Mouse (Mus musculus) megakaryocyte-erythroid progenitor cell, adult 5-6 weeks (primary cell): ENCODE results near the gene Chkb. TPM values are rescaled to one million over a fixed set of nuclear protein-coding genes. Genes with fewer than 3 reads are reported as not detected.

ENCODE experiments used
- ATAC-seq: replicated peaks from 2 replicates; pipeline ENCODE4 v1.8.0; 2016; ENCODE audit warnings: mild to moderate bottlenecking, inconsistent platforms; ENCODE audit not compliant: severe bottlenecking, poor library complexity, low FRiP score, low TSS enrichment
- total RNA-seq, 2 experiments: library from RNA; stranded (forward) in 1 of 2; stranded (reverse) in 1 of 2; fragments of 200-1000, 215-1000 nt in 1 of 2; fragments of >200 nt in 1 of 2; fragmentation: Nextera tagmentation in 1 of 2; gene quantifications; 2 replicates each; pipeline ENCODE4 v1.2.3; 2014 to 2017

Chkb gene
- total RNA-seq, 2 experiments from 2014 or later: 14.5 to 59.9 TPM

DNA sequence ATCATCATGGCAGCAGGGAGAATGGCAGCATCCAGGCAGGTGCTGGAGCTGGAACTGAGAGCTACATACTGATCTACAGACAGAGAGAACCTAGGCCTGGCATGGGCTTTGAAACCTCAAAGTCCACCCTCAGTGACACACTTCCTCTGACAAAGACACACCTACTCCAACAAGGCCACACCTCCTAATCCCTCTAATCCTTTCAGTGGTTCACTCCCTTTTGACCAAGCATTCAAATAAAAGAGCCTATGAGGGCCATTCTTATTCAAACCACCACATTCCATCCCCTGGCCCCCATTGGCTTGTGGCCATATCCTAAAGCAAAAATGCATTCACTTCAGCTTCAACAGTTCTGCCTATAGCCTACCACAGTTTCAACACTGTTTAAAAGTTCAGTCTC lies 23.0 kb downstream of the Chkb start:
- ATAC-seq: no peak

DNA sequence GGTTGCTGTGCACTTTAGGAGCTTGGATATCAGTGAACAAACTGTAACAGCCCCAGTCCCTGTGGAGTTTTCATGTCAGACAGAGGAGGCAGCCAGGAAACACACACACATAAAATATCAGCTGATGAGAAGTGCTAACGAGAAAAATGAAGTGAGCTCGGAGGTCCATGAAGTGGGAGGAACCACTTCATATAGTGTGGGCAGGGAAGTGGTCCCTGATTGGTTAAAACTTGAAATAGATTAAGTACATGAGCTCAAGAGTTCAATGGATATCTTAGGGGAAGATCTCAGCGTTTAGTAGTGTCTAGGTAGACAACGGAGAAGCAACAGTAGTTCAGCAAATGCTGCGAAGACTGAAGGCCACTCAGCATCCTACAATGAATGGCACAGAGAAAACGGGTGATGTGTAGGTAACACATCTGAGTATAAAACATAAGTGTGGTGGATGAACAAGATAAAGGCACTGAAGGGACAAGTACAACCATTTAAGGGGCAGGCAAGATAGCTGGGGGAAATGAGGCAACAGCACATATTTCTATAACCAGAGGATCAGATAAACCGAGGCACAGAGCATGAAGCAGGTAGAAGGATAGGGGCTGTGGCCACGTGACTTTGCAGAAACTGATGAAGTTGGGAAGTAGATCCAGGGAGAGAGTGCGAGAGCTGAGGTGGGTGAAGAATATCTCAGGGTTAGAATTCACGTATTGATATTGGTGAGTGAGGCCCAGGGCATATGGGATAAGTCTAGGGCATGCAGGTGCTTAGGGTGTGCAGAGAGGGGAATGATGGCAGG lies 24.7 kb downstream of the Chkb start:
- no peak for ATAC-seq

DNA sequence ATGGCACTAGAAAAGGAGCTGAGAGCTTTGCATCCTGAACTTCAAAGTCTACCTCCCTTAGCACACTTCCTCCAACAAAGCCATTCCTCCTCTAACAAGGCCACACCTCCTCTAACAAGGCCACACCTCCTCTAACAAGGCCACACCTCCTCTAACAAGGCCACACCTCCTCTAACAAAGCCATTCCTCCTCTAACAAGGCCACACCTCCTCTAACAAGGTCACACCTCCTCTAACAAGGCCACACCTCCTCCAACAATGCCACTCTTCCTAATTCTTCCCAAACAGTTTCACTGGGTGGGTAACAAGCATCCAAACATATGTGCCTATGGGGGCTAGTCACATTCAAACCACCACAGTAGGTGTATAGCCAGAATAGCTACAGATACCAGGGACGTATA lies 27.2 kb downstream of the Chkb start:
- no peak for ATAC-seq

DNA sequence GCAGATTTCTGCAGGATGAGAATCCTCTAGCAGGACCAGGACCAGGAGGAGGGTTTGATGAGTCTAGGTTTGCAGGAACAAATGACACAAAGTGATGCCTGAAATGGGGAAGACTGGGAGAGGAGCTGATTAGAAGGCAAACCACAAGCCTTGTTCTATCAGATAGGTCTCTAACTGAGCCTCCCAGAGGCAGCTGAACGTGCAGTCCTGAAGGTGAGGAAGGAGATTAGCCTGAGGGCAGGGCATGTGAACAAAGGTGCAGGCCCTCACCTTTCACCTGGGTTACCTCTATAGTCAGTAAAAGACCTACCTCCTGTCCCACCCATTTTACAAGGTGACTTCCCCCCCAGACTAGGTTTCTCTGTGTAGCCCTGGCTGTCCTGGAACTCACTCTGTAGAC lies 30.0 kb downstream of the Chkb start:
- no peak for ATAC-seq

DNA sequence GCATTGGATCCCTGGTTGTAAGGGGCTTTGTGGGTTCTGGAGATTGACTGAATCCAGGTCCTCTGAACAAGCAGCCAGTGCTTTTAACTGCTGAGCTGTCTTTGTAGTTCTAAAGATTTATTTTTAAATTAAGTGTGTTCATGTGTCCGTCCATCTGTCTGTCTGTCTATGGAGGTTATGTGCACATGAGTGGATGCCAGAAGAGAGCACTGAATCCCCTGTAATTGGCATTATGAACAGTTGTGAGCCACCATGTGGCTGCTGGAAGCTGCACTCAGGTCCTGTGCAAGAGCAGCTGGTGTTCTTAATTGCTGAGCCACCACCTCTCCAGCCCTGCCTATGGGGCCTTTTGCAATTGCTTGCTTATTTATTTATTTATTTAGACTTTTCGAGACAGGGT lies 31.6 kb downstream of the Chkb start:
- ATAC-seq: no peak

DNA sequence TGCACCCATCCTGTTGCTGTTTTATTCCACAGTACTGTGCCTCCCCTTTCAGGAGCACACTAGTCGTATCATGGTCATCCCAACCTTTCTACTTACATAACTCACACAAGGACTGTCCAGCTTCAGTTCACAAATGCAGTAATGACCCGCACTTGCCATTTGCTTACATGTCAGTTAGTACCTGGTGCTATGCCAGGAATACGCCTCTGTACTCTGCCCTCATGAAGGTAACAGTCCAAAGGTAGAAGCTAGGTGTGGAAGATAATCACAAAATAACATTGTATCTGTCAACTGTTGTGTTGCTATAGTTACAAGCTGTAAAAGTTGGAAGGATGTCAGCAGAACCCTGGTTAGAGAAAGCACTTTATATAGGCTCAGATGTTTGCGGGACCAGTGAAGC lies 32.8 kb downstream of the Chkb start:
- ATAC-seq: no peak

DNA sequence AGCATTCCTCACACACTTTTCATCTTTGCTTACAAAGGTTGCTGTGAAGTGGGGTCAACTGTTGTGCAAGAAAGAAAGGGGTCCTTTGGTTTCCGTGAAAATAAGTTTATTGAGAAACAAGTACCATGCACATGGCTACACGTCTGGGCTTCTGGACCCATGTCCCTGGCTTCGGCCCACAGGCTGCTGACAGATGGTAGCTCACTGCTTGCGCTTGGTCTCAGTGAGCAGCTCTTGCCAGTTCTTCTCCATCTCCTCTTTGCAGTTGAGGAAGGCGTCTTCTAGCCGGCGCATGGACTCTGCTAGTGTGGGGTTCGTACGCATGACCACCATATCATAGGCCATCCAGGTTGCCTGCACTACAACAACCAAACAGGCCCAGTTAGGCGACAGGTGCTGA lies 39.6 kb downstream of the Chkb start:
- ATAC-seq: no peak

DNA sequence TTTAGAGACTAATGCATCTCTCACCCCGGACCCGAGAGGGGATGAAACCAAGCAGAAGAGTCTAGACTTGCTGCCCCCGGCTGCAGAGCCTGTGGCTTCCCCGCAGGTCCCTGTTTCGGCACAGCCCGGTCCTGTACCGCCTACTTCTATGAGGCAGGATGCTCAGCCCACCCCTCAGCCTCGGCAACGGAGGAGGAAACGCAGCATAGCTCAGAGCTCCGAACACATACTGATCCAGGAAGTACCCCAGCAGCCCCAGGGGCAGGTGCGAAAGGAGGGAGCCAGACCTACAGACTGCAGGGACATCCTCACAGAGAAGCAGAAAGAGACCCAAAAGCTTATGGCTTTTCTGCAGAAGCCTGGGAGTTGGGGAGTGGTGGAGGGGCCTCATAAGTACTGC lies 42.6 kb downstream of the Chkb start:
- no peak for ATAC-seq

DNA sequence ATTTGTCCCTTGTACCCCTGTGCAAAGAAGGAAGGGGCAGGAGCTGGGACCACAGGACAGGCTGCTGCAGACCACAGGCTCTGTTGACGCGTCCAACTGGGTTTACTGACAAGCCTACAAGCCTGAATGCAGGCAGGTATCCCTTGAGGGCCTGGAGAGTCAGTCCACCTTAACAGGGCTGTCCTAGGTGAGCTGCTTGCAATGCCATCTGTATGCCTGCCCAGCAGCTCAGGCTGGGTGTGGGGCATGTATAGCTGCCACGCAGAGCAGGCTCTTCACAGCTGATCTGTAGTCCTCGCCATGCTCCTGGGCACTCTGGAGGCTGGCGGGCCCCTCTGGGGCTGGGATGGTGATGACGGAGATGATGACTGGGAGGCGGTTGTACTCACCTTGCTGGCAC lies 45.1 kb downstream of the Chkb start, which contains the start of gene Klhdc7b:
Gene Klhdc7b, plus strand, starts transcription at position 301 of the 400 bp plus-strand sequence.
- ATAC-seq: no peak

DNA sequence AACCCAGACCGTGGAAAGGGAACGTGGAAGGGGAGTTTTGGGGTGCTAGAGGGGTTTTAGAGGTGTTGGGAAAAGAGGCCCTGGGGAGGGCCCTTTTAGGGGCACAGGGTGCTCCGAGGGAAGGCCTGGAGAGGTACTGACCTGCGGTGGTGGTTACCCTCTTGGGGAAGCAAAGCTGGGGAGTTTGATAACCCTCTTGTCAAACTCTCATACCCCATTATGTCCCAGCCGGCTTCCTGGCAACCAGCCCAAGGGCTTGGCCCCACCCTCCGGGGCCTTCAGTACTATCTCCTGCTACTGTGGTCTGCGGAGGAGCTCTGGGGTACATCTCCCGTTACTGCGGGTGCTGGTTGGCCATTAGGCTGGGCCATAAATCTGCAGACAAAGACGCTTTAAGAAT lies 50.3 kb downstream of the Chkb start:
- peak; percentile 76 for ATAC-seq

DNA sequence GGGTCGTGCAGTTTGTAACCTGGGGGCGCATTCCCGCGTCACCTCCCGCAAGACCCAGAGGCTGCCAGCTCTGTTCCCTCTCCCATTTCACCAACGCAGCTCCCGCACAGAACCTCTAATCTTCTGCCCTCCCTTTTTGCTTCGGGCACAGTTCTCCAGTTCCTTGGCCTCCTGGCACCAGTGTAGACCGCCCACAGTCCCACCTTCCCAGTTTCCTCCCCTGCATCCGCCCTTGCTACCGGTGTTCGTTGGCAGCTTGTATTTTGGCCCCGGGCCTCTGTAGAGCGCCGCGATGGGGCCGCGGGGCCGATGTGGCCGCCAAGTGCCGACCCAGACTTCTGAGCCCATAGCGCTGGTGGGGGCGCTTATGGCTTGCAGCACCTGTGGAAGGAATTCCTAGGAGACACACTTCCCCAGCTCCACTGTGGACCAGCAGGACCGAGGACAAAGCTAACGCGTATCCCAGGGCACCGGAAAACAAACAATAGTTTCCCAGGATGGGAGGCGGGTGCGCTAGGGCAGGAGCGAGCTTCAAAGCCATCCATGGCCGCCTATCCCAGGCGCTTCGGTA lies 50.8 kb downstream of the Chkb start, which contains the start of gene Odf3b:
Gene Odf3b, minus strand, starts transcription at position 452 of the 571 bp plus-strand sequence.
- peak; percentile 40 for ATAC-seq

DNA sequence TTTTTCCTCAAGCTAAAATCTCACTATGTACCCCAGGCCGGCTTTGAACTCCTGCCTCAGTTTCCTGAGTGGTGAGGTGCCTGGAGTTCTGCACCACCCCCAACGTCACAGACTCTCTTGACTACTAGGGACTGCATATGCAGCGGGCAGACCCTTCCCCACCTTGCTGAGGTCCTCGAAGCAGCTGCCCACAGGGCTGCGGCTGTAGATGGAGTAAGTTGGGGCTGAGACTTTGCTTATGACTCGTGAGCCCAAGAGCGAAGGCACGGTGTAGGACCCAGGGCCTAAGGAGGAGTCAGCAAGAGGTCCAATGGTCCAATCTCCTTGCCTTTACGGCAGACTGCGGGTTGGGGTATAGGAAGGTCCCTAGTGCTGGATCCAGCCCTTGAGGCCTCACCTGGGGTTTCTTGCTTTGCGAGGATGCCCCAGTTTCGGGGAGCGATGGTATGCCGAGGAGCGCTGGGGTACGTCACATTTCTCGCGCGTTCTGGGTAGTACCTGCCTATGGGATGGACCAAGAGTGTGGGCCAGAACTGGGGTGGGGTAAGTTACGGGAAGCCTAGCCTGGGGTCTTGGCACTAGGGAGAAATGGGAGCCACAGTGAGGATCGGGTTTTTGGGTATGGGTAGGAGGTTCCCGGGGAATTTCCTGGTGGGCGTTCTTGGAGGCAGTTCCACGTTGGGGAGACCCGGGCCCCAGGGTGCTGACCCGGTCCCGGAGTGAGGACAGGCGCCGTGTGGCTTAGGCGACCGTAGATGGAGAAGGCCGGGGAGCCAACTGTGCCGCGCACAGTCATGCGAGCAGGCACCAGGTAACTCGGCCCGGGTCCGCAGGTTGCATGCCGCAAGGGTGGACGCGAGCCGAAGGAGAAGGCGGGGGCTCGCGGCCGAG lies 51.5 kb downstream of the Chkb start:
- peak; percentile 0; the same call in 1 of the 2 replicates for ATAC-seq

DNA sequence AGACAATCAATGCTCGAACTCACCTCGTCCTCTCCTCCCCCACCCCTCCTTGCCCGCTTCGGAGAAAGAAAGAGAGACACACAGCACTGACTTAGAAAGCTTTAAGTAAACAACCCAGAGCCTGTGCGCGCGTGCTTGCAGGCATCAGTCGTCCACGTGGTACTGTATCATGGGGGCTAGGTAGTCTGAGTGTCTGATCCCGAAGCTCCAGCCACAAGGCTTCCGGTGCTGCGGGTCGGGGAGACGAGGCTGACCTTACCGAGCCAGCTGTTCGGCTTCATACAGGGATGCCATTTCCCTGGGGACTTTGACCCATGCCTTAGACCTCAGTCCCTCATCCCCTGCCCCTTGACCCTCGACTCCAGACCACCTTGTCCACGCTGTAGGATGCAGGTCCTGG lies 52.3 kb downstream of the Chkb start:
- no peak for ATAC-seq

DNA sequence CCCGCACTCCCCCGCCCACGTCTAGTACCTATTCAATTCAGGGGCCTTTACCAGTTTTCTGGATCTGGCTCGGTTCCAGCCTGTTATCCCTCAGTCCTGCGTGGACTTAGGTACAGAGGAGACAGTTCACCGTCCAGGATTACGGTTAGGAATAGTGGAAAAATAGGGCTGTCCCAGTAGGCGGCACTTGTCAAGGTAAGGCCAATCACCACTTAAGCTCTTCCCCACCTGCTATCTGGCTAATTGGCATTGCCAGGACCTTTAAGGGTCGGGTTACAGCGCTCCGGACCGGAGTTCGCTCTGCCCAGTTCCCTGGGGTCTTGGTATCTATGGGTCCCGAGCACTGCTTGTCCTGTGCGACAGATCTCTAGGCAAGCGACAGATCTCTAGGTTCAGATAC lies 52.8 kb downstream of the Chkb start, which contains the start of gene Tymp:
Gene Tymp, minus strand, starts transcription at position 83 of the 400 bp plus-strand sequence.
- ATAC-seq: no peak

Other genes starting within 250 kb of the Chkb start
- 2.3 and 3.6 TPM in 2 replicates for gene Plxnb2, start 249.1 kb downstream of the Chkb start, total RNA-seq (2014; fragmentation: Nextera tagmentation)
- 0.34 and 1.7 TPM in 2 replicates for gene Plxnb2, start 249.1 kb downstream of the Chkb start, total RNA-seq (2017)
- 9.8 and 14.1 TPM in 2 replicates for gene Dennd6b, start 233.4 kb downstream of the Chkb start, total RNA-seq (2014; fragmentation: Nextera tagmentation)
- 1.3 and 4.6 TPM in 2 replicates for gene Dennd6b, start 233.4 kb downstream of the Chkb start, total RNA-seq (2017)
- gene Ppp6r2, start 218.4 kb downstream of the Chkb start, total RNA-seq (2014; fragmentation: Nextera tagmentation): 56.3 and 72.3 TPM in 2 replicates
- gene Ppp6r2, start 218.4 kb downstream of the Chkb start, total RNA-seq (2017): 29.4 and 145 TPM in 2 replicates
- gene Sbf1, start 114.6 kb downstream of the Chkb start, total RNA-seq (2014; fragmentation: Nextera tagmentation): 161 and 193 TPM in 2 replicates
- gene Sbf1, start 114.6 kb downstream of the Chkb start, total RNA-seq (2017): 34.6 and 83.9 TPM in 2 replicates
- gene Adm2, start 107.2 kb downstream of the Chkb start, total RNA-seq (2014; fragmentation: Nextera tagmentation): not detected in 2 replicates
- gene Adm2, start 107.2 kb downstream of the Chkb start, total RNA-seq (2017): not detected in 2 replicates
- gene Miox, start 95.5 kb downstream of the Chkb start, total RNA-seq (2014; fragmentation: Nextera tagmentation): not detected in 2 replicates
- not detected in 2 replicates for gene Miox, start 95.5 kb downstream of the Chkb start, total RNA-seq (2017)
- gene Lmf2, start 74.2 kb downstream of the Chkb start, total RNA-seq (2014; fragmentation: Nextera tagmentation): 30.5 and 38.1 TPM in 2 replicates
- 6.5 and 8.2 TPM in 2 replicates for gene Lmf2, start 74.2 kb downstream of the Chkb start, total RNA-seq (2017)
- gene Ncaph2, start 74.2 kb downstream of the Chkb start, total RNA-seq (2014; fragmentation: Nextera tagmentation): 144 and 155 TPM in 2 replicates
- 88.3 and 91.2 TPM in 2 replicates for gene Ncaph2, start 74.2 kb downstream of the Chkb start, total RNA-seq (2017)
- 26.1 and 28.3 TPM in 2 replicates for gene Sco2, start 56.1 kb downstream of the Chkb start, total RNA-seq (2014; fragmentation: Nextera tagmentation)
- gene Sco2, start 56.1 kb downstream of the Chkb start, total RNA-seq (2017): 12.2 and 17.0 TPM in 2 replicates
- gene Tymp, start 52.9 kb downstream of the Chkb start, total RNA-seq (2014; fragmentation: Nextera tagmentation): not detected in 2 replicates
- 0.65 TPM in 1 of 2 replicates, not detected in the other for gene Tymp, start 52.9 kb downstream of the Chkb start, total RNA-seq (2017)
- 13.9 and 14.0 TPM in 2 replicates for gene Odf3b, start 50.6 kb downstream of the Chkb start, total RNA-seq (2014; fragmentation: Nextera tagmentation)
- gene Odf3b, start 50.6 kb downstream of the Chkb start, total RNA-seq (2017): 4.7 TPM in 1 of 2 replicates, not detected in the other
- not detected in 2 replicates for gene Klhdc7b, start 45.0 kb downstream of the Chkb start, total RNA-seq (2014; fragmentation: Nextera tagmentation)
- not detected in 2 replicates for gene Klhdc7b, start 45.0 kb downstream of the Chkb start, total RNA-seq (2017)
- not detected in 2 replicates for gene Syce3, start 19.4 kb downstream of the Chkb start, total RNA-seq (2014; fragmentation: Nextera tagmentation)
- gene Syce3, start 19.4 kb downstream of the Chkb start, total RNA-seq (2017): not detected in 2 replicates
- gene Cpt1b, start 4.0 kb downstream of the Chkb start, total RNA-seq (2014; fragmentation: Nextera tagmentation): 2.0 and 3.5 TPM in 2 replicates
- gene Cpt1b, start 4.0 kb downstream of the Chkb start, total RNA-seq (2017): 2.0 and 14.6 TPM in 2 replicates
- 0.70 and 2.8 TPM in 2 replicates for gene C730034F03Rik, start 319 bp downstream of the Chkb start, total RNA-seq (2014; fragmentation: Nextera tagmentation)
- gene C730034F03Rik, start 319 bp downstream of the Chkb start, total RNA-seq (2017): 2.0 and 3.1 TPM in 2 replicates
- not detected in 2 replicates for gene Gm44502, start 212 bp downstream of the Chkb start, total RNA-seq (2014; fragmentation: Nextera tagmentation)
- 0.57 TPM in 1 of 2 replicates, not detected in the other for gene Gm44502, start 212 bp downstream of the Chkb start, total RNA-seq (2017)
- not detected in 2 replicates for gene Mapk8ip2, start 24.0 kb upstream of the Chkb start, total RNA-seq (2014; fragmentation: Nextera tagmentation)
- not detected in 2 replicates for gene Mapk8ip2, start 24.0 kb upstream of the Chkb start, total RNA-seq (2017)
- 10.7 and 18.3 TPM in 2 replicates for gene Arsa, start 47.5 kb upstream of the Chkb start, total RNA-seq (2014; fragmentation: Nextera tagmentation)
- 7.1 and 17.4 TPM in 2 replicates for gene Arsa, start 47.5 kb upstream of the Chkb start, total RNA-seq (2017)
- gene Shank3, start 69.7 kb upstream of the Chkb start, total RNA-seq (2014; fragmentation: Nextera tagmentation): 77.1 and 87.3 TPM in 2 replicates
- gene Shank3, start 69.7 kb upstream of the Chkb start, total RNA-seq (2017): 11.8 and 48.9 TPM in 2 replicates
- gene Acr, start 138.4 kb upstream of the Chkb start, total RNA-seq (2014; fragmentation: Nextera tagmentation): 1.3 and 4.0 TPM in 2 replicates
- gene Acr, start 138.4 kb upstream of the Chkb start, total RNA-seq (2017): not detected in 2 replicates
- gene Rabl2, start 162.0 kb upstream of the Chkb start, total RNA-seq (2014; fragmentation: Nextera tagmentation): 11.1 and 16.6 TPM in 2 replicates
- 8.4 and 11.7 TPM in 2 replicates for gene Rabl2, start 162.0 kb upstream of the Chkb start, total RNA-seq (2017)